Mouse (Mus musculus) lung, adult 2 months (tissue): ENCODE data around the gene Tor1aip1.

Source experiments
- CTCF ChIP-seq: fragments of 200-500 bp; IDR thresholded peaks from 2 replicates; pipeline ENCODE4 v1.5.1; 2011; ENCODE audit warnings: mild to moderate bottlenecking, low read length, control low read depth; ENCODE audit not compliant: insufficient read depth
- POLR2A ChIP-seq: fragments of 200-500 bp; IDR thresholded peaks from 2 replicates; pipeline ENCODE4 v1.6.1; 2011; ENCODE audit warnings: low read depth, mild to moderate bottlenecking, control low read depth, low read length, borderline replicate concordance; ENCODE audit errors: extremely low read depth

- no peak for TF ChIP-seq CTCF
- TF ChIP-seq POLR2A, result no peak
Measured at GRCm38 (mm10) chr1:156074575-156074974, 38.3 kb upstream of the Tor1aip1 start.
